Mouse (Mus musculus): ENCODE measurements around the gene Cfdp1. TPM values are rescaled to one million over a fixed set of nuclear protein-coding genes. Genes with fewer than 3 reads are reported as not detected.

Cfdp1 gene
- polyA plus RNA-seq, 1 experiment from 2014 or later: 117 TPM

GRCm38 (mm10) chr8:111769296-111769695, 84.8 kb downstream of the Cfdp1 start:
- Histone ChIP-seq H3K4me2 (no peak overlapping the region), H3K9ac (no peak overlapping the region), H3K27me3 (no peaks in the 10 kb centered on the region), H3K9me3 (replicated peaks) (no peaks in the 10 kb centered on the region), H3K27ac (peak overlapping the region; percentile 65), H3K36me3 (peaks cover 24% of the 10 kb centered on the region), H3K4me1 (replicated peaks) (peaks cover 37% of the 10 kb centered on the region), H3K4me3 (no peak overlapping the region)
- 77% methylated on average over 15 of the region's 15 CpGs for WGBS
- ATAC-seq (replicated peaks; ENCODE audit: insufficient number of reproducible peaks, insufficient read depth, low FRiP score, low read depth): no peak

GRCm38 (mm10) chr8:111768651-111769050, 85.4 kb downstream of the Cfdp1 start:
- WGBS: 85% methylated on average over 6 of the region's 6 CpGs
- ATAC-seq (replicated peaks; ENCODE audit: insufficient number of reproducible peaks, insufficient read depth, low FRiP score, low read depth): no peak
- H3K36me3 ChIP-seq: peaks cover 24% of the 10 kb centered on the region

GRCm38 (mm10) chr8:111765616-111766015, 88.5 kb downstream of the Cfdp1 start:
- H3K27me3 ChIP-seq: no peaks in the 10 kb centered on the region

More at GRCm38 (mm10) chr8:111768651-111769050, 85.4 kb downstream of the Cfdp1 start:
- Histone ChIP-seq H3K9me3 (replicated peaks) (no peaks in the 10 kb centered on the region), H3K27me3 (no peaks in the 10 kb centered on the region), H3K4me2 (no peak overlapping the region), H3K9ac (no peak overlapping the region), H3K4me3 (no peak overlapping the region), H3K4me1 (replicated peaks) (peaks cover 31% of the 10 kb centered on the region), H3K27ac (no peak overlapping the region)

GRCm38 (mm10) chr8:111765096-111765495, 89.0 kb downstream of the Cfdp1 start:
- no peaks in the 10 kb centered on the region for H3K27me3 ChIP-seq
- no peak overlapping the region for H3K4me3 ChIP-seq
- no peak for ATAC-seq (replicated peaks; ENCODE audit: insufficient number of reproducible peaks, insufficient read depth, low FRiP score, low read depth)
- WGBS: 91% methylated on average over 9 of the region's 9 CpGs
- no peaks in the 10 kb centered on the region for H3K9me3 ChIP-seq (replicated peaks)
- peaks cover 7% of the 10 kb centered on the region for H3K4me1 ChIP-seq (replicated peaks)
- H3K27ac ChIP-seq: no peak overlapping the region
- H3K4me2 ChIP-seq: no peak overlapping the region
- H3K9ac ChIP-seq: no peak overlapping the region
- peaks cover 24% of the 10 kb centered on the region for H3K36me3 ChIP-seq

More at GRCm38 (mm10) chr8:111765616-111766015, 88.5 kb downstream of the Cfdp1 start:
- H3K4me2 ChIP-seq: no peak overlapping the region
- WGBS: 81% methylated on average over 4 of the region's 4 CpGs
- peaks cover 8% of the 10 kb centered on the region for H3K4me1 ChIP-seq (replicated peaks)
- H3K9ac ChIP-seq: no peak overlapping the region
- ATAC-seq (replicated peaks; ENCODE audit: insufficient number of reproducible peaks, insufficient read depth, low FRiP score, low read depth): no peak
- peaks cover 24% of the 10 kb centered on the region for H3K36me3 ChIP-seq
- no peaks in the 10 kb centered on the region for H3K9me3 ChIP-seq (replicated peaks)
- H3K4me3 ChIP-seq: no peak overlapping the region
- H3K27ac ChIP-seq: no peak overlapping the region

GRCm38 (mm10) chr8:111760708-111761107, 93.4 kb downstream of the Cfdp1 start:
- WGBS: 82% methylated on average over 13 of the region's 13 CpGs

GRCm38 (mm10) chr8:111758817-111759216, 95.3 kb downstream of the Cfdp1 start:
- Histone ChIP-seq H3K36me3 (no peaks in the 10 kb centered on the region), H3K27me3 (no peaks in the 10 kb centered on the region), H3K4me1 (replicated peaks) (peaks cover 7% of the 10 kb centered on the region), H3K9me3 (replicated peaks) (no peaks in the 10 kb centered on the region), H3K4me3 (no peak overlapping the region), H3K4me2 (no peak overlapping the region), H3K27ac (no peak overlapping the region), H3K9ac (no peak overlapping the region)
- 88% methylated on average over 5 of the region's 5 CpGs for WGBS
- ATAC-seq (replicated peaks; ENCODE audit: insufficient number of reproducible peaks, insufficient read depth, low FRiP score, low read depth): no peak

More at GRCm38 (mm10) chr8:111760708-111761107, 93.4 kb downstream of the Cfdp1 start:
- H3K27ac ChIP-seq: no peak overlapping the region
- H3K4me3 ChIP-seq: no peak overlapping the region
- no peak overlapping the region for H3K9ac ChIP-seq
- no peak overlapping the region for H3K4me2 ChIP-seq
- H3K4me1 ChIP-seq (replicated peaks): no peaks in the 10 kb centered on the region
- no peak for ATAC-seq (replicated peaks; ENCODE audit: insufficient number of reproducible peaks, insufficient read depth, low FRiP score, low read depth)
- H3K27me3 ChIP-seq: no peaks in the 10 kb centered on the region
- H3K36me3 ChIP-seq: 0 out of 2 replicates have a peak, but pooled peaks cover 3% of the 10 kb centered on the region
- H3K9me3 ChIP-seq (replicated peaks): no peaks in the 10 kb centered on the region

- 82% methylated on average over 9 of the region's 9 CpGs for WGBS
- H3K4me3 ChIP-seq: no peak overlapping the region
- H3K27me3 ChIP-seq: no peaks in the 10 kb centered on the region
- H3K27ac ChIP-seq: no peak overlapping the region
- H3K9ac ChIP-seq: no peak overlapping the region
- H3K4me2 ChIP-seq: no peak overlapping the region
- H3K4me1 ChIP-seq (replicated peaks): peaks cover 10% of the 10 kb centered on the region
- no peaks in the 10 kb centered on the region for H3K36me3 ChIP-seq
- H3K9me3 ChIP-seq (replicated peaks): no peaks in the 10 kb centered on the region
- ATAC-seq (replicated peaks; ENCODE audit: insufficient number of reproducible peaks, insufficient read depth, low FRiP score, low read depth): no peak
Observed at GRCm38 (mm10) chr8:111757599-111757998, 96.5 kb downstream of the Cfdp1 start.

- Histone ChIP-seq H3K4me3 (no peak overlapping the region), H3K9me3 (replicated peaks) (no peaks in the 10 kb centered on the region), H3K4me1 (replicated peaks) (peaks cover 10% of the 10 kb centered on the region), H3K4me2 (no peak overlapping the region), H3K9ac (no peak overlapping the region), H3K27me3 (no peaks in the 10 kb centered on the region), H3K27ac (no peak overlapping the region), H3K36me3 (no peaks in the 10 kb centered on the region)
- 84% methylated on average over 6 of the region's 6 CpGs for WGBS
- no peak for ATAC-seq (replicated peaks; ENCODE audit: insufficient number of reproducible peaks, insufficient read depth, low FRiP score, low read depth)
Observed at GRCm38 (mm10) chr8:111754736-111755135, 99.4 kb downstream of the Cfdp1 start.

GRCm38 (mm10) chr8:111754088-111754487, 100.0 kb downstream of the Cfdp1 start:
- Histone ChIP-seq H3K36me3 (no peaks in the 10 kb centered on the region), H3K4me2 (no peak overlapping the region), H3K4me1 (replicated peaks) (peaks cover 10% of the 10 kb centered on the region), H3K9ac (no peak overlapping the region), H3K27me3 (no peaks in the 10 kb centered on the region), H3K9me3 (replicated peaks) (no peaks in the 10 kb centered on the region), H3K27ac (peak overlapping the region; percentile 7; the same call in 1 of the 2 replicates), H3K4me3 (no peak overlapping the region)
- 29% methylated on average over 2 of the region's 2 CpGs for WGBS
- ATAC-seq (replicated peaks; ENCODE audit: insufficient number of reproducible peaks, insufficient read depth, low FRiP score, low read depth): peak; percentile 37

GRCm38 (mm10) chr8:111748766-111749165, 105.3 kb downstream of the Cfdp1 start:
- 51% methylated on average over 6 of the region's 6 CpGs for WGBS

GRCm38 (mm10) chr8:111747866-111748649, 106.0 kb downstream of the Cfdp1 start:
- H3K4me3 ChIP-seq: no peak overlapping the region
- 71% methylated on average over 8 of the region's 8 CpGs for WGBS
- no peaks in the 10 kb centered on the region for H3K27me3 ChIP-seq
- H3K27ac ChIP-seq: no peak overlapping the region
- H3K9me3 ChIP-seq (replicated peaks): no peaks in the 10 kb centered on the region
- peaks cover 30% of the 10 kb centered on the region for H3K4me1 ChIP-seq (replicated peaks)
- no peak overlapping the region for H3K4me2 ChIP-seq
- H3K9ac ChIP-seq: no peak overlapping the region
- no peak for ATAC-seq (replicated peaks; ENCODE audit: insufficient number of reproducible peaks, insufficient read depth, low FRiP score, low read depth)
- no peaks in the 10 kb centered on the region for H3K36me3 ChIP-seq

More at GRCm38 (mm10) chr8:111748766-111749165, 105.3 kb downstream of the Cfdp1 start:
- no peak for ATAC-seq (replicated peaks; ENCODE audit: insufficient number of reproducible peaks, insufficient read depth, low FRiP score, low read depth)
- Histone ChIP-seq H3K4me3 (no peak overlapping the region), H3K36me3 (no peaks in the 10 kb centered on the region), H3K27ac (0 out of 2 replicates have a peak overlapping the region, but pooled peaks have one; percentile 40), H3K9me3 (replicated peaks) (no peaks in the 10 kb centered on the region), H3K4me1 (replicated peaks) (peaks cover 31% of the 10 kb centered on the region), H3K9ac (no peak overlapping the region), H3K27me3 (no peaks in the 10 kb centered on the region), H3K4me2 (no peak overlapping the region)

Measured in heart, embryonic 15.5 days (tissue).